Mouse (Mus musculus) telencephalon, adult 2 months (tissue): ENCODE data around the gene Stoml1.

ENCODE experiments used
- DNase-seq: peaks from one replicate; pipeline ENCODE4 v3.0.0-alpha.2; 2011; ENCODE audit warnings: low read depth, low spot score

Gene Stoml1

GRCm38 (mm10) chr9:58253033-58253804 is at the start of gene Stoml1:
Gene Stoml1, plus strand, starts transcription at chr9:58253164.
- DNase-seq = peak; percentile 92

- DNase-seq = no peak
Observed at GRCm38 (mm10) chr9:58203516-58204447, 49.2 kb upstream of the Stoml1 start, which contains the start of the genes Islr and Islr2. Gene Islr, minus strand, starts transcription at chr9:58204306. Gene Islr2, minus strand, starts transcription at chr9:58204319.

GRCm38 (mm10) chr9:58204448-58205000 is 48.4 kb upstream of the Stoml1 start:
- no peak for DNase-seq

- DNase-seq = no peak
Observed at GRCm38 (mm10) chr9:58206013-58206412, 47.0 kb upstream of the Stoml1 start.

GRCm38 (mm10) chr9:58209462-58210303 is 43.3 kb upstream of the Stoml1 start:
- no peak for DNase-seq

- DNase-seq = no peak
Observed at GRCm38 (mm10) chr9:58210304-58210627, 42.7 kb upstream of the Stoml1 start.

- no peak for DNase-seq
Observed at GRCm38 (mm10) chr9:58213377-58213776, 39.6 kb upstream of the Stoml1 start.

- no peak for DNase-seq
Observed at GRCm38 (mm10) chr9:58213865-58214264, 39.1 kb upstream of the Stoml1 start.

- no peak for DNase-seq
Observed at GRCm38 (mm10) chr9:58214519-58215180, 38.3 kb upstream of the Stoml1 start.

- no peak for DNase-seq
Observed at GRCm38 (mm10) chr9:58216402-58216801, 36.6 kb upstream of the Stoml1 start.

GRCm38 (mm10) chr9:58218539-58218938 is 34.4 kb upstream of the Stoml1 start:
- no peak for DNase-seq

GRCm38 (mm10) chr9:58220218-58220903 is 32.6 kb upstream of the Stoml1 start:
- DNase-seq = no peak

- no peak for DNase-seq
Observed at GRCm38 (mm10) chr9:58224356-58224755, 28.6 kb upstream of the Stoml1 start.

- no peak for DNase-seq
Observed at GRCm38 (mm10) chr9:58225915-58226913, 26.8 kb upstream of the Stoml1 start.

GRCm38 (mm10) chr9:58228777-58229466 is 24.0 kb upstream of the Stoml1 start:
- no peak for DNase-seq

GRCm38 (mm10) chr9:58231746-58232145 is 21.2 kb upstream of the Stoml1 start:
- no peak for DNase-seq

GRCm38 (mm10) chr9:58232374-58232773 is 20.6 kb upstream of the Stoml1 start:
- no peak for DNase-seq

- no peak for DNase-seq
Observed at GRCm38 (mm10) chr9:58234502-58235015, 18.4 kb upstream of the Stoml1 start.
